Mouse (Mus musculus) CH12.LX (cell line): ENCODE measurements around the gene Pgf.

Experiments used
- BHLHE40 ChIP-seq: IDR thresholded peaks from 2 replicates; pipeline ENCODE4 v1.6.1; 2011; ENCODE audit warnings: mild to moderate bottlenecking, low read depth, low read length, improper control_type of control experiment
- CHD1 ChIP-seq: IDR thresholded peaks from 2 replicates; pipeline ENCODE4 v1.6.1; 2012; ENCODE audit warnings: low read depth, low read length, improper control_type of control experiment, inconsistent platforms
- CTCF ChIP-seq, 2 experiments: IDR thresholded peaks in 1 of 2; conservative IDR thresholded peaks in 1 of 2; 2 replicates each; pipeline ENCODE4 v1.5.1; 2011 to 2012; ENCODE audit warnings: low read depth in 2 of 2, low read length in 2 of 2, improper control_type of control experiment in 1 of 2, inconsistent platforms in 1 of 2, mild to moderate bottlenecking in 1 of 2, moderate library complexity in 1 of 2
- ELF1 ChIP-seq: IDR thresholded peaks from 2 replicates; pipeline ENCODE4 v1.6.1; 2014; ENCODE audit warnings: low read depth, mild to moderate bottlenecking, inconsistent platforms, low read length, improper control_type of control experiment
- ETS1 ChIP-seq: conservative IDR thresholded peaks from 2 replicates; pipeline ENCODE4 v1.6.1; 2012; ENCODE audit warnings: low read depth, mild to moderate bottlenecking, inconsistent platforms, low read length, improper control_type of control experiment, moderate library complexity
- MAFK ChIP-seq: IDR thresholded peaks from 2 replicates; pipeline ENCODE4 v1.6.1; 2011; ENCODE audit warnings: low read length, improper control_type of control experiment; ENCODE audit not compliant: insufficient replicate concordance
- MAX ChIP-seq: IDR thresholded peaks from 2 replicates; pipeline ENCODE4 v1.6.1; 2011; ENCODE audit warnings: low read length, improper control_type of control experiment
- POLR2A ChIP-seq: IDR thresholded peaks from 2 replicates; pipeline ENCODE4 v1.6.1; 2011; ENCODE audit warnings: low read depth, mild to moderate bottlenecking, improper control_type of control experiment, low read length
- RAD21 ChIP-seq: IDR thresholded peaks from 2 replicates; pipeline ENCODE4 v1.6.1; 2011; ENCODE audit warnings: low read depth, mild to moderate bottlenecking, low read length, improper control_type of control experiment, moderate library complexity
- TCF12 ChIP-seq: IDR thresholded peaks from 2 replicates; pipeline ENCODE4 v1.6.1; 2014; ENCODE audit warnings: low read depth, mild to moderate bottlenecking, inconsistent platforms, low read length, improper control_type of control experiment
- USF1 ChIP-seq: IDR thresholded peaks from 2 replicates; pipeline ENCODE4 v1.6.1; 2014; ENCODE audit warnings: low read depth, mild to moderate bottlenecking, inconsistent platforms, low read length, improper control_type of control experiment
- USF2 ChIP-seq: conservative IDR thresholded peaks from 2 replicates; pipeline ENCODE4 v1.6.1; 2011; ENCODE audit warnings: low read depth, low read length, improper control_type of control experiment

- TF ChIP-seq CTCF (conservative IDR thresholded peaks at IDR 0.05 in 1 of 2, IDR thresholded peaks at IDR 0.05 in 1 of 2; ENCODE audit: low read depth in 2 of 2, low read length in 2 of 2) (no peak), USF2 (no peak), TCF12 (no peak), USF1 (no peak), ETS1 (no peak), MAX (no peak), CHD1 (no peak), POLR2A (no peak), BHLHE40 (no peak), RAD21 (no peak), MAFK (no peak), ELF1 (no peak)
These were observed 20.3 kb upstream of the Pgf start for GRCm38 (mm10) chr12:85197936-85198335.
